Mouse (Mus musculus): Measurements from ENCODE around the gene Cdhr3.

Gene Cdhr3

GRCm38 (mm10) chr12:33092775-33093174, at the start of gene Cdhr3:
Gene Cdhr3, minus strand, starts transcription at chr12:33092875.
- no peak for DNase-seq (ENCODE audit: low spot score)

GRCm38 (mm10) chr12:33139083-33139482, 46.4 kb upstream of the Cdhr3 start:
- DNase-seq (ENCODE audit: low spot score): no peak

- no peak for DNase-seq (ENCODE audit: low spot score)
Measured at GRCm38 (mm10) chr12:33137857-33138256, 45.2 kb upstream of the Cdhr3 start.

- no peak for DNase-seq (ENCODE audit: low spot score)
Measured at GRCm38 (mm10) chr12:33131796-33132195, 39.1 kb upstream of the Cdhr3 start.

GRCm38 (mm10) chr12:33130401-33130800, 37.7 kb upstream of the Cdhr3 start:
- DNase-seq (ENCODE audit: low spot score): peak; percentile 66

GRCm38 (mm10) chr12:33129410-33129809, 36.7 kb upstream of the Cdhr3 start:
- no peak for DNase-seq (ENCODE audit: low spot score)

- no peak for DNase-seq (ENCODE audit: low spot score)
Measured at GRCm38 (mm10) chr12:33128702-33129101, 36.0 kb upstream of the Cdhr3 start.

GRCm38 (mm10) chr12:33128121-33128520, 35.4 kb upstream of the Cdhr3 start:
- no peak for DNase-seq (ENCODE audit: low spot score)

GRCm38 (mm10) chr12:33126243-33126642, 33.6 kb upstream of the Cdhr3 start:
- DNase-seq (ENCODE audit: low spot score): no peak

- no peak for DNase-seq (ENCODE audit: low spot score)
Measured at GRCm38 (mm10) chr12:33125594-33126227, 33.0 kb upstream of the Cdhr3 start.

- no peak for DNase-seq (ENCODE audit: low spot score)
Measured at GRCm38 (mm10) chr12:33118624-33119301, 26.1 kb upstream of the Cdhr3 start.

- no peak for DNase-seq (ENCODE audit: low spot score)
Measured at GRCm38 (mm10) chr12:33110894-33111471, 18.3 kb upstream of the Cdhr3 start.

- no peak for DNase-seq (ENCODE audit: low spot score)
Measured at GRCm38 (mm10) chr12:33109531-33109930, 16.9 kb upstream of the Cdhr3 start.

- no peak for DNase-seq (ENCODE audit: low spot score)
Measured at GRCm38 (mm10) chr12:33106438-33107167, 13.9 kb upstream of the Cdhr3 start.

- no peak for DNase-seq (ENCODE audit: low spot score)
Measured at GRCm38 (mm10) chr12:33105724-33106123, 13.0 kb upstream of the Cdhr3 start.

GRCm38 (mm10) chr12:33102342-33103115, 9.9 kb upstream of the Cdhr3 start:
- DNase-seq (ENCODE audit: low spot score): no peak

- DNase-seq (ENCODE audit: low spot score): no peak
Measured at GRCm38 (mm10) chr12:33101627-33102026, 9.0 kb upstream of the Cdhr3 start.

GRCm38 (mm10) chr12:33096017-33096416, 3.3 kb upstream of the Cdhr3 start:
- no peak for DNase-seq (ENCODE audit: low spot score)

GRCm38 (mm10) chr12:33092196-33092595, 479 bp downstream of the Cdhr3 start:
- DNase-seq (ENCODE audit: low spot score): no peak

- DNase-seq (ENCODE audit: low spot score): no peak
Measured at GRCm38 (mm10) chr12:33086151-33086550, 6.5 kb downstream of the Cdhr3 start.

GRCm38 (mm10) chr12:33084683-33085082, 8.0 kb downstream of the Cdhr3 start:
- DNase-seq (ENCODE audit: low spot score): no peak

- no peak for DNase-seq (ENCODE audit: low spot score)
Measured at GRCm38 (mm10) chr12:33083362-33083761, 9.3 kb downstream of the Cdhr3 start.

Measured in layer of hippocampus, adult 9-10 months (tissue).